Mouse (Mus musculus) R1 (cell line): ENCODE measurements around the gene Slc25a19.

ENCODE experiments used
- DNase-seq: peaks from one replicate; pipeline ENCODE4 v3.0.0-alpha.2; 2018; ENCODE audit warnings: low read depth, low spot score

The Slc25a19 gene

GRCm38 (mm10) chr11:115599722-115600121, 28.4 kb downstream of the Slc25a19 start:
- no peak for DNase-seq

GRCm38 (mm10) chr11:115598309-115598708, 29.8 kb downstream of the Slc25a19 start:
- no peak for DNase-seq

- peak; percentile 62 for DNase-seq
Observed at GRCm38 (mm10) chr11:115595209-115595608, 32.9 kb downstream of the Slc25a19 start.

DNA sequence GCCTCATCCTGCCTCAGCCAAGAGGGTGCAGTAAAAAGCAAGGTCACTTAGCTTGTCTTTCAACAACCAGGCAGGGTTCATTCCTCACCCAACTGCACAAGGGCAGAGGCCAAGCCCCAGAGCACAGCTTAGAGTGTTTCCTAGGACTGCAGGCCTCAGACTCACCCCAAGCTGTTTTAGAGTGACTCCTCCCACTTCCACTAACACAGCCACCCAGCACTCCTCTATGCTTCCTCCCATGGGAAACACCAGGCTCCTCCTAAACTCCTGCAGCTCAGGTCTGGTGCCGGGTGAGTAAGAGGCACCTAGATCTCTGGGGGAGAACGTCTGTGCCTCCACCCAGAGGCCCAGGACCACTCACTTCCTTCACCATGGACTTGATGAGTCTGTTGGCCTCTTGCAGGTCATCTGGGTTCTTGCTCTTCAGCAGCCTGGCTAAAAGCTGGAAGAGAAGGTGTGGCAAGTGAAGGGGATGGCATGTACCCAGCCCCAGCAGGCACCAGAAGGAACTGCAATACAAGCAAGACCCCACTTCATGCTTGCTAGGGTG, 37.5 kb downstream of the Slc25a19 start:
- peak; percentile 64 for DNase-seq

GRCm38 (mm10) chr11:115587984-115588383, 40.1 kb downstream of the Slc25a19 start:
- peak; percentile 82 for DNase-seq

DNA sequence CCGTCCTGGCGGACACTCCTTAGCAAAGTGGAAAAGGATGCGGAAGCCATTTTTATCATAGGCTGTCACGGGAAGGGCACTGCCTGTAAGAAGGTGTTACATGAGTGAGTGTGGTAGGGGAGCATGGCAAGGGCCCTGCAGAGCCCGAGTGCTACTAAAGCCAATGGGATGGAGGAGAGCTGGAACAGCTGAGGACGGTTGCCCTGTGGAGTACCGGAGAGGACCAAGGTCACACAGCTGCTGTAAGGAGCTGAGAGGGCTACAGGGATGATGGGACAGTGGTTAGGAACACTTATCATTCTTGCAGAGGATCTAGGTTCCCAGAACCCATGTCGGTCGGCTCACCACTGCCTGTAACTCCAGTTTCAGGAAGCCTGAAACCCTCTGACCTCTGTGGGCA, 41.7 kb downstream of the Slc25a19 start:
- DNase-seq: no peak

GRCm38 (mm10) chr11:115585573-115586100, 42.5 kb downstream of the Slc25a19 start:
- DNase-seq: no peak

GRCm38 (mm10) chr11:115584376-115585073, 43.6 kb downstream of the Slc25a19 start:
- no peak for DNase-seq

GRCm38 (mm10) chr11:115582913-115583606, 45.0 kb downstream of the Slc25a19 start:
- DNase-seq: no peak

GRCm38 (mm10) chr11:115579080-115579479, 49.0 kb downstream of the Slc25a19 start:
- no peak for DNase-seq

- DNase-seq: no peak
Observed at GRCm38 (mm10) chr11:115564961-115565360, 63.1 kb downstream of the Slc25a19 start.
